11 mouse cellular contexts compared by ENCODE assay signal in the genomic region with DNA sequence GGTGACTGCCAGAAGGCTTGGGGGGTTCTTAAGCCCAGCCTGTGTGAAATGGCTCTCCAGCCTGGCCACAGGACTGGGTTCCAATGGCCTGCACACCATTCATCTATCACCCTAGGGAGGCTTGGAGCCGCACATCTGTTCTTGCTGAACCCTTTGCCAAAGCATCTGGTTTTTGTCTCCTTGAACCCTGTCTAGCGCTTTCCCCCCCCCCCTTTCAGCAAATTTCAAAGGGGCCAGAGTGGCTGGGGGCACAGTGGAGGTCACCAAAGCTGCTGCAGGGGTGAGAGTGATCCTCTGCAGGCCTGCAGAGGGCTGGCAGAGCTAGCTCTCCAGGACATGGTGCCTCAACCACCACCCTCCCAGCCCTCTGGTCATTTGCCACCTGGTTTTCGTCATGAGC. TPM values are rescaled to one million over a fixed set of nuclear protein-coding genes. Genes with fewer than 3 reads are reported as not detected.
A peak's percentile ranks its signal among the peaks of the same experiment; 100 is the strongest.
DNase-seq lines count a peak whose midpoint lies in the region; ATAC-seq and TF ChIP-seq lines count a peak whose summit lies in the region.
"Had no signal": no experiment of that assay in that cellular context is flagged by ENCODE, and none has a peak within 500 bp of the region (broad histone marks: within the 10 kb centered on the region; RNA-seq: fewer than 3 reads in every experiment).

No protein-coding gene starts in this region.

- H3K27ac ChIP-seq in embryonic facial prominence, embryonic 12.5 days = peak overlapping the region; percentile 32; the same call in 1 of the 2 replicates
- no peak overlapping the region for H3K27ac ChIP-seq in layer of hippocampus, adult 2 months
- H3K27ac ChIP-seq: liver, embryonic 14.5 days had no signal

- no peak for ATAC-seq in embryonic facial prominence, embryonic 12.5 days (ENCODE audit: insufficient number of reproducible peaks, insufficient read depth, low FRiP score, low TSS enrichment)
- ATAC-seq: intestine, embryonic 16.5 days had no signal

- H3K4me3 ChIP-seq in embryonic facial prominence, embryonic 12.5 days = no peak overlapping the region
- no peak overlapping the region for H3K4me3 ChIP-seq in layer of hippocampus, adult 2 months

- H3K4me1 ChIP-seq in embryonic facial prominence, embryonic 12.5 days = peaks cover 29% of the 10 kb centered on the region

- WGBS in embryonic facial prominence, embryonic 12.5 days = 12% methylated on average over 3 of the region's 3 CpGs

- no peak overlapping the region for H3K4me2 ChIP-seq in embryonic facial prominence, embryonic 12.5 days (replicated peaks)

- peaks cover 8% of the 10 kb centered on the region for H3K36me3 ChIP-seq in embryonic facial prominence, embryonic 12.5 days

- no peaks in the 10 kb centered on the region for H3K9me3 ChIP-seq in embryonic facial prominence, embryonic 12.5 days

- H3K27me3 ChIP-seq in embryonic facial prominence, embryonic 12.5 days = no peaks in the 10 kb centered on the region

- intact Hi-C loops in gastrocnemius, postnatal 14 days (cut with DNase I; ENCODE audit: low total_unique reads) = loop anchor here (10.0 kb wide), 2 partner anchors 86 to 116 kb away; a partner anchor contains a TSS
- intact Hi-C loops in heart, postnatal 10 days (cut with DNase I) = no loop called here

- no peak for TF ChIP-seq CTCF in layer of hippocampus, adult 2 months (conservative IDR thresholded peaks at IDR 0.05)

- DNase-seq in gastrocnemius, postnatal 14 days = peak; percentile 31
- DNase-seq in gastrocnemius, postnatal 10 days = no peak
- DNase-seq in heart, postnatal 10 days = peak; percentile 34 to 45
- peak; percentile 42 for DNase-seq in lung, postnatal 14 days
- no peak for DNase-seq in layer of hippocampus, adult 2 months (ENCODE audit: low spot score in 2 of 2)
- no peak for DNase-seq in left cerebral cortex, adult 11 months (ENCODE audit: low spot score)
- DNase-seq in urinary bladder, postnatal 36 days (ENCODE audit: low spot score in 2 of 2) = no peak
- DNase-seq: layer of hippocampus, adult 9-11 months had no signal

- no peak overlapping the region for H3K9ac ChIP-seq in embryonic facial prominence, embryonic 12.5 days
- H3K9ac ChIP-seq: liver, embryonic 14.5 days had no signal

RNA-seq across cellular contexts. Expression of a gene that starts 44.2 kb away (rescaled TPM):
- total RNA-seq in gastrocnemius, postnatal 14 days (2021) = 1 to 10 TPM; 6.3 to 8.3 TPM
- total RNA-seq in gastrocnemius, postnatal 10 days (2021) = 10 to 100 TPM in 1 of 2 experiments, 1 to 10 TPM in 1; 9.4 to 13.0 TPM
- 48.9 and 51.0 TPM in 2 replicates for polyA plus RNA-seq in embryonic facial prominence, embryonic 12.5 days (2016; fragmentation: Nextera tagmentation; extraction: Ambion mirVana)
- total RNA-seq in heart, postnatal 10 days (2021) = 1 to 10 TPM; 6.4 to 9.0 TPM
- 10 to 100 TPM; 10.3 to 11.2 TPM for total RNA-seq in layer of hippocampus, adult 2 months (2021)

Comparison
In these comparisons a context has a peak if more than half of its experiments do, and no peak if none do; other contexts are left out.
1. DNase-seq: peak in gastrocnemius, postnatal 14 days (single experiment), heart, postnatal 10 days (2 of 2) and lung, postnatal 14 days (single experiment); none in gastrocnemius, postnatal 10 days (single experiment), layer of hippocampus, adult 2 months (0 of 2), left cerebral cortex, adult 11 months (single experiment) and urinary bladder, postnatal 36 days (0 of 2).